Mouse (Mus musculus): Measurements from ENCODE around the gene Zrsr2. TPM values are rescaled to one million over a fixed set of nuclear protein-coding genes. Genes with fewer than 3 reads are reported as not detected.

The Zrsr2 gene
- polyA plus RNA-seq, 1 experiment from 2014 or later: 53.1 TPM

DNA sequence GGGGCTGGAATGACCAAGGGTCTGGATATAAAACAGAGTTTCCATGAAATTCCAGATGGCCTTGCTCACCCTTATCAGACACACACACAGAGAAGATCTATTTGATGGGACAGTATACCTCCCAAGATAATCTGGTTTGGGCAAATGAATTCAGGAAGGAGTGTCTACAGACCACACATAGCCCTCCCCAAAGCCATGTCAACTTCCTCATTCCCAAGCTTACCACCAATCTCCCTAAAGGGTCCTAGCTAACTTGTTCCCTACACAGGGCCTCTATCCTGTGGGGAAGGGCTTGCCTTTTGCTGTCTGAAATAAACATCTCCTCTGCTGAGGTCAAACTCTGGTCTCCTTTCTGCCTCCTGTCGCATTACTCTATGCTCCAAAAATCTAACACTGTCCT, 22.6 kb upstream of the Zrsr2 start:
- Histone ChIP-seq H3K4me2 (no peak overlapping the region), H3K36me3 (ENCODE audit: insufficient read depth) (no peaks in the 10 kb centered on the region), H3K9ac (no peak overlapping the region), H3K4me3 (ENCODE audit: low read depth, low read length) (no peak overlapping the region), H3K4me1 (ENCODE audit: insufficient read depth) (no peaks in the 10 kb centered on the region), H3K27me3 (ENCODE audit: insufficient read depth, low read length) (no peaks in the 10 kb centered on the region), H3K9me3 (ENCODE audit: low read depth, low read length) (no peaks in the 10 kb centered on the region), H3K27ac (ENCODE audit: low read depth) (no peak overlapping the region)
- no peak for TF ChIP-seq CTCF (IDR thresholded peaks at IDR 0.05; ENCODE audit: low read depth)
- WGBS: 91% methylated on average over 1 of the region's 1 CpGs
- ATAC-seq (ENCODE audit: insufficient read depth) (no peak), DNase-seq (no peak)

GRCm38 (mm10) chrX:163957803-163958466, 526 bp downstream of the Zrsr2 start:
- Histone ChIP-seq H3K4me3 (ENCODE audit: low read depth, low read length) (peak overlapping the region; percentile 60), H3K9me3 (ENCODE audit: low read depth, low read length) (no peaks in the 10 kb centered on the region), H3K27ac (ENCODE audit: low read depth) (peak overlapping the region; percentile 99), H3K4me2 (peak overlapping the region; percentile 63), H3K9ac (peak overlapping the region; percentile 80), H3K4me1 (ENCODE audit: insufficient read depth) (no peaks in the 10 kb centered on the region), H3K36me3 (ENCODE audit: insufficient read depth) (peaks cover 27% of the 10 kb centered on the region), H3K27me3 (ENCODE audit: insufficient read depth, low read length) (no peaks in the 10 kb centered on the region)
- no peak for TF ChIP-seq CTCF (IDR thresholded peaks at IDR 0.05; ENCODE audit: low read depth)
- WGBS: 17% methylated on average over 34 of the region's 67 CpGs
- ATAC-seq (ENCODE audit: insufficient read depth): peak; percentile 94
- DNase-seq: peak; percentile 71

- Histone ChIP-seq H3K4me2 (peak overlapping the region; percentile 63), H3K9me3 (ENCODE audit: low read depth, low read length) (no peaks in the 10 kb centered on the region), H3K27me3 (ENCODE audit: insufficient read depth, low read length) (no peaks in the 10 kb centered on the region), H3K36me3 (ENCODE audit: insufficient read depth) (peaks cover 30% of the 10 kb centered on the region), H3K9ac (peak overlapping the region; percentile 80), H3K4me1 (ENCODE audit: insufficient read depth) (no peaks in the 10 kb centered on the region), H3K27ac (ENCODE audit: low read depth) (peak overlapping the region; percentile 99), H3K4me3 (ENCODE audit: low read depth, low read length) (peak overlapping the region; percentile 60)
- ATAC-seq (ENCODE audit: insufficient read depth) (no peak), DNase-seq (no peak)
- TF ChIP-seq CTCF (IDR thresholded peaks at IDR 0.05; ENCODE audit: low read depth): no peak
- 24% methylated on average over 12 of the region's 12 CpGs for WGBS
These were observed 1.1 kb downstream of the Zrsr2 start for GRCm38 (mm10) chrX:163957381-163957780.

DNA sequence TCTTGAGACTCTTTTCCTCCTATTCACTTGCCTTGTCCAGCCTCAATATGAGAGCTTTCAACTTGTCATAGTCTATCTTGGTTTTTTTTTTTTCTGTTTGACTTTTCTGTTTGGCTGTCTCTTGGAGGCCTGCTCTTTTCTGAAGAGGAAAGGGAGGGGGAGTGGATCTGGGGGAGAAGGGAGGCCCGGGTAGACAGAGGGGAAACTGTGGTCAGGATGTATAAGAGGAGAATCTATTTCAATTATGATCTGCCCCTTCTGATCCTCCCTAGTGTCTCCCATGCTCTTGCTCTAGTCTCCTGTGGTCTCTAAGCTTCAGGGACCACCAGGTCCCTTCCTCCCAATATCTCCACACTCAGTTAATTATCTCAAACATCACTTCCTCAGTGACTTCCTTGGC, 6.8 kb downstream of the Zrsr2 start:
- TF ChIP-seq CTCF (IDR thresholded peaks at IDR 0.05; ENCODE audit: low read depth): no peak
- DNase-seq (no peak), ATAC-seq (ENCODE audit: insufficient read depth) (no peak)
- H3K27ac ChIP-seq (ENCODE audit: low read depth): no peak overlapping the region
- no peaks in the 10 kb centered on the region for H3K27me3 ChIP-seq (ENCODE audit: insufficient read depth, low read length)
- H3K4me2 ChIP-seq: no peak overlapping the region
- H3K9ac ChIP-seq: no peak overlapping the region
- H3K4me1 ChIP-seq (ENCODE audit: insufficient read depth): no peaks in the 10 kb centered on the region
- peaks cover 68% of the 10 kb centered on the region for H3K36me3 ChIP-seq (ENCODE audit: insufficient read depth)
- 63% methylated on average over 1 of the region's 1 CpGs for WGBS
- no peaks in the 10 kb centered on the region for H3K9me3 ChIP-seq (ENCODE audit: low read depth, low read length)
- H3K4me3 ChIP-seq (ENCODE audit: low read depth, low read length): no peak overlapping the region

DNA sequence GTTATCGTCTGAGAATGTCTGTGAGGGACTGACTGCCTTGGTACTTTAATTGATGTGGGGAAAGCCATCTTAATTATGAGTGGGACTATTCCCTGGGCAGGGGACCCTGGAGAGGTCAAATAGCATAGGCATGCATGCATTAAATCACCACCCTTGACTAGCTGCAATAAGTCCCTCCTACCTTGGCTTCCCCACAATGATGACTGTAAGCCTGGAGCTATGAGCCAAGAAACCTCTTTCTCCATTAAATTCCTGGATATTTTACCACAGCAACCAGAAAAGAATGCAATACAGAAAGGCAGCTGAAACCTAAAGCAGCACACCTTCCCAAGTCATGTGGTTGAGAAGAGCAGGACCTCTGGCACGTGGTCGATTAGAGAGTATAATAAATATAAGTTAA, 14.1 kb downstream of the Zrsr2 start:
- no peaks in the 10 kb centered on the region for H3K27me3 ChIP-seq (ENCODE audit: insufficient read depth, low read length)
- H3K4me1 ChIP-seq (ENCODE audit: insufficient read depth): no peaks in the 10 kb centered on the region
- ATAC-seq (ENCODE audit: insufficient read depth) (no peak), DNase-seq (no peak)
- WGBS: 95% methylated on average over 3 of the region's 3 CpGs
- peaks cover 51% of the 10 kb centered on the region for H3K36me3 ChIP-seq (ENCODE audit: insufficient read depth)
- H3K27ac ChIP-seq (ENCODE audit: low read depth): no peak overlapping the region
- no peak overlapping the region for H3K9ac ChIP-seq
- no peaks in the 10 kb centered on the region for H3K9me3 ChIP-seq (ENCODE audit: low read depth, low read length)
- H3K4me2 ChIP-seq: no peak overlapping the region
- no peak for TF ChIP-seq CTCF (IDR thresholded peaks at IDR 0.05; ENCODE audit: low read depth)
- no peak overlapping the region for H3K4me3 ChIP-seq (ENCODE audit: low read depth, low read length)

- H3K4me1 ChIP-seq (ENCODE audit: insufficient read depth): no peaks in the 10 kb centered on the region
- H3K9ac ChIP-seq: no peak overlapping the region
- 87% methylated on average over 6 of the region's 6 CpGs for WGBS
- no peaks in the 10 kb centered on the region for H3K9me3 ChIP-seq (ENCODE audit: low read depth, low read length)
- DNase-seq (no peak), ATAC-seq (ENCODE audit: insufficient read depth) (no peak)
- H3K27ac ChIP-seq (ENCODE audit: low read depth): no peak overlapping the region
- H3K4me3 ChIP-seq (ENCODE audit: low read depth, low read length): no peak overlapping the region
- no peak for TF ChIP-seq CTCF (IDR thresholded peaks at IDR 0.05; ENCODE audit: low read depth)
- no peaks in the 10 kb centered on the region for H3K27me3 ChIP-seq (ENCODE audit: insufficient read depth, low read length)
- no peak overlapping the region for H3K4me2 ChIP-seq
- peaks cover 30% of the 10 kb centered on the region for H3K36me3 ChIP-seq (ENCODE audit: insufficient read depth)
These were observed 19.9 kb downstream of the Zrsr2 start for GRCm38 (mm10) chrX:163938587-163938986.

GRCm38 (mm10) chrX:163934731-163935130, 23.7 kb downstream of the Zrsr2 start:
- WGBS: 77% methylated on average over 8 of the region's 8 CpGs
- H3K36me3 ChIP-seq (ENCODE audit: insufficient read depth): peaks cover 12% of the 10 kb centered on the region; the same call in 1 of the 2 replicates
- H3K4me2 ChIP-seq: no peak overlapping the region
- no peak overlapping the region for H3K27ac ChIP-seq (ENCODE audit: low read depth)
- no peaks in the 10 kb centered on the region for H3K4me1 ChIP-seq (ENCODE audit: insufficient read depth)
- no peak overlapping the region for H3K4me3 ChIP-seq (ENCODE audit: low read depth, low read length)
- no peak for TF ChIP-seq CTCF (IDR thresholded peaks at IDR 0.05; ENCODE audit: low read depth)
- no peaks in the 10 kb centered on the region for H3K9me3 ChIP-seq (ENCODE audit: low read depth, low read length)
- no peaks in the 10 kb centered on the region for H3K27me3 ChIP-seq (ENCODE audit: insufficient read depth, low read length)
- DNase-seq: no peak
- ATAC-seq (ENCODE audit: insufficient read depth): no peak
- H3K9ac ChIP-seq: no peak overlapping the region

Measured in lung, embryonic 14.5 days (tissue).